Mouse (Mus musculus): ENCODE data around the gene Gm12253. TPM values are rescaled to one million over a fixed set of nuclear protein-coding genes. Genes with fewer than 3 reads are reported as not detected.
A peak's percentile ranks its signal among the peaks of the same experiment; 100 is the strongest.

Gene Gm12253
- polyA plus RNA-seq (2012; rRNA removed) = not detected in 2 replicates
- not detected in 2 replicates for polyA plus RNA-seq (2014; fragmentation: Nextera tagmentation; extraction: Ambion mirVana)

DNA sequence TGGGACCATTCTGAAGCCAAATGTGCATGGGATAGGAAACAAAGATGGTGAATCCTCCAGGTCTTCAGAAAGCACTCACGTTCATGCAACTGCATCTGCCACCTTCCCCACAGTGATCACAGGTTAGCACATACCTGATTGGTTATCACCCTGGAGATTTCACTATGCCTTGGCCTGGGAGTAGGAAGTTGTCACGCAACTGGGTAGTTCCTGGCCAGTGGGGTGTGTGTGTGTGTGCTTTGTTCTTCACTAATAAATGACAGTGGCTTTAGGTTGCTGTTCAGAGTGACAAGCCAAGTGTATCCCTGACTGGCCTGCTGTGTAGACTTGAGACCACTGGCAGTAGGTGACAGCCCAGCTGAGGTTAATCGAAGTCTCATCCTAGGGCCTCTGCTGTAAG, at the start of gene Gm12253:
TSS of gene Gm12253 (plus strand) at position 301 of the 400 bp plus-strand sequence.
- peaks cover 10% of the 10 kb centered on the region; the same call in 1 of the 2 replicates for H3K4me1 ChIP-seq (ENCODE audit: control insufficient read depth, insufficient read depth, low read length)
- ATAC-seq (ENCODE audit: low FRiP score, low read depth) = no peak
- DNase-seq (ENCODE audit: low spot score) = no peak
- H3K4me2 ChIP-seq (replicated peaks; ENCODE audit: low read depth, low read length, severe bottlenecking) = no peak within 1 kb of the TSS
- H3K27me3 ChIP-seq (ENCODE audit: control insufficient read depth, insufficient read depth, low read length) = no peaks in the 10 kb centered on the region
- TF ChIP-seq POLR2A (IDR thresholded peaks at IDR 0.05; ENCODE audit: borderline replicate concordance, extremely low read depth, insufficient read depth, insufficient read length) = no peak
- 88% methylated on average over 3 of the region's 3 CpGs for WGBS
- no peak within 1 kb of the TSS for H3K27ac ChIP-seq (replicated peaks; ENCODE audit: low read depth, low read length)
- H3K4me3 ChIP-seq (replicated peaks; ENCODE audit: low read length) = no peak within 1 kb of the TSS
- no peak within 1 kb of the TSS for H3K9ac ChIP-seq (ENCODE audit: low read depth, low read length, severe bottlenecking)
- no peaks in the 10 kb centered on the region for H3K9me3 ChIP-seq (ENCODE audit: control insufficient read depth, low read length)
- no peaks in the 10 kb centered on the region for H3K36me3 ChIP-seq (ENCODE audit: control insufficient read depth, insufficient read depth, low read length)

DNA sequence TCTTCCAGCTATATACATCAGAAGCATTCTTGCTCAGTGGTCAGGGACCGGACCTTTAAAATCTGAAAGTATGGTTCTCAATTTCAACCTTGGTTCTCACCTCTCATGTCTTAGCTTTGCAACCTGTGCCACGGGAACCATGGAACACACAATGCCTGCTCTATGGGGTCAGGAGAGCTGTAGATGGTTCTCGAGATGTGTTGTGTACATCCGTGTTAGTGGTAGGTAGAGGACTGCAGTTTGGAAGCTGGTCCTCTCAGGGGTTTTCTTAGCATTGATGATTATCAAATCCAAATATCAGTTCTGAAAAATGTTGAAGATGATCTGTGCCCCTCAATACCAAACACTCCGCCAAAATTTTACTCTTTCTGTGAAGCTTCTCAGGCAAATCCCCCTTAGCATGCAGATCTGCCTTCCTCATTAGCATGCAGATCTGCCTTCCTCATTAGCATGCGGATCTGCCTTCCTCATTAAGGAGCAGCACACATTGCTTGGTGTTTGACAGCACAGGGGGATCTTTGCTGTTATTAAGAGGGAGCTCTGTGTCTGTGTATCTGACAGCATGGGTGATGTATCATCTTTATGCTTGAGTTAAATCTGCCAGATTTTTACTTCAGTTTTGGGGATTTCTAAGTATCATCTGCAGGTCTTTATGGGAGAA, 32.2 kb upstream of the Gm12253 start:
- no peak for TF ChIP-seq POLR2A (IDR thresholded peaks at IDR 0.05; ENCODE audit: borderline replicate concordance, extremely low read depth, insufficient read depth, insufficient read length)
- H3K27me3 ChIP-seq (ENCODE audit: control insufficient read depth, insufficient read depth, low read length) = no peaks in the 10 kb centered on the region
- H3K4me3 ChIP-seq (replicated peaks; ENCODE audit: low read length) = no peak overlapping the region
- no peak overlapping the region for H3K9ac ChIP-seq (ENCODE audit: low read depth, low read length, severe bottlenecking)
- no peak for DNase-seq (ENCODE audit: low spot score)
- H3K4me1 ChIP-seq (ENCODE audit: control insufficient read depth, insufficient read depth, low read length) = no peaks in the 10 kb centered on the region
- ATAC-seq (ENCODE audit: low FRiP score, low read depth) = no peak
- H3K4me2 ChIP-seq (replicated peaks; ENCODE audit: low read depth, low read length, severe bottlenecking) = no peak overlapping the region
- no peak overlapping the region for H3K27ac ChIP-seq (replicated peaks; ENCODE audit: low read depth, low read length)
- WGBS = 59% methylated on average over 6 of the region's 6 CpGs
- no peaks in the 10 kb centered on the region for H3K36me3 ChIP-seq (ENCODE audit: control insufficient read depth, insufficient read depth, low read length)
- no peaks in the 10 kb centered on the region for H3K9me3 ChIP-seq (ENCODE audit: control insufficient read depth, low read length)

DNA sequence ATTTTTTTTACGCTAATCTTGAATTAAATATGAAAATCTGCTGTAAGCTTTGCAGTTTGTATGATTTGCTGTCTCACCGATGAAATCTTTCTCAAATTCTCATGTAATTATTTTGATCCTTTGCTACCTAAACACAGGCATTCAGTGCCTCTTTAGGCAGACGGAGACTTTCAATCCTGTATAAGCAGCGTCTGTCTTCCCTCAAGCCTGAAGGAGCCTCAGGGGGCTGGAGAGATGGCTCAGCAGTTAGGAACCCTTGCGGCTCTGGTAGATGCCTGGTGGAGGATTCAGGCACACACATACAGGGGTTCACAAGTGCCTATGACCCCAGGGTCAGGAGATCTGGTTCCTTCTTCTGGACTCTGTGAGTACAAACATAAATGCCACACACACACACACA, 31.7 kb upstream of the Gm12253 start:
- Histone ChIP-seq H3K4me3 (replicated peaks; ENCODE audit: low read length) (no peak overlapping the region), H3K27me3 (ENCODE audit: control insufficient read depth, insufficient read depth, low read length) (no peaks in the 10 kb centered on the region), H3K27ac (replicated peaks; ENCODE audit: low read depth, low read length) (no peak overlapping the region), H3K4me2 (replicated peaks; ENCODE audit: low read depth, low read length, severe bottlenecking) (no peak overlapping the region), H3K36me3 (ENCODE audit: control insufficient read depth, insufficient read depth, low read length) (no peaks in the 10 kb centered on the region), H3K4me1 (ENCODE audit: control insufficient read depth, insufficient read depth, low read length) (no peaks in the 10 kb centered on the region), H3K9ac (ENCODE audit: low read depth, low read length, severe bottlenecking) (no peak overlapping the region), H3K9me3 (ENCODE audit: control insufficient read depth, low read length) (no peaks in the 10 kb centered on the region)
- WGBS = 57% methylated on average over 5 of the region's 5 CpGs
- ATAC-seq (ENCODE audit: low FRiP score, low read depth) (no peak), DNase-seq (ENCODE audit: low spot score) (no peak)
- TF ChIP-seq POLR2A (IDR thresholded peaks at IDR 0.05; ENCODE audit: borderline replicate concordance, extremely low read depth, insufficient read depth, insufficient read length) = no peak

DNA sequence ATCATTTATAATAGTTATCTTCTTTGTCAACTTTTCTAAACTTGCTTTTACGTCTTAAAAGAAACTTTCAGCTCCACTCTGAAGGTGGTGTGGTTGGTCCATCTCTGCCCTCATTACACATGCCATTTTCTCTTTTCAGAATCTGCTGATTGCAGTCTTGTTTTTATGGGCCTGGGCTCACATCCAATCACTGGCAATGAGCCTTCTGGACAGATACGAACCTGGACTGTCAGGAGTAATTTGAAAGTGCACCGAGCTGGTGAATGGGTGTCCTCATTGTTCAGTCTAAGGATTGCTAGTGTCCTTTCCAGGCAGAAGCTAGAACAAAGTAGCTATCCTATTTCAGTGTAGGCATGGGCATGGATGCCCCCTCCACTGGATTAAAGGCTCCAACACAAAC, 24.3 kb upstream of the Gm12253 start:
- Histone ChIP-seq H3K4me3 (replicated peaks; ENCODE audit: low read length) (no peak overlapping the region), H3K27ac (replicated peaks; ENCODE audit: low read depth, low read length) (no peak overlapping the region), H3K4me1 (ENCODE audit: control insufficient read depth, insufficient read depth, low read length) (no peaks in the 10 kb centered on the region), H3K9me3 (ENCODE audit: control insufficient read depth, low read length) (no peaks in the 10 kb centered on the region), H3K27me3 (ENCODE audit: control insufficient read depth, insufficient read depth, low read length) (no peaks in the 10 kb centered on the region), H3K9ac (ENCODE audit: low read depth, low read length, severe bottlenecking) (no peak overlapping the region), H3K4me2 (replicated peaks; ENCODE audit: low read depth, low read length, severe bottlenecking) (no peak overlapping the region), H3K36me3 (ENCODE audit: control insufficient read depth, insufficient read depth, low read length) (no peaks in the 10 kb centered on the region)
- no peak for ATAC-seq (ENCODE audit: low FRiP score, low read depth)
- no peak for TF ChIP-seq POLR2A (IDR thresholded peaks at IDR 0.05; ENCODE audit: borderline replicate concordance, extremely low read depth, insufficient read depth, insufficient read length)
- WGBS = 50% methylated on average over 3 of the region's 3 CpGs
- DNase-seq (ENCODE audit: low spot score) = no peak

DNA sequence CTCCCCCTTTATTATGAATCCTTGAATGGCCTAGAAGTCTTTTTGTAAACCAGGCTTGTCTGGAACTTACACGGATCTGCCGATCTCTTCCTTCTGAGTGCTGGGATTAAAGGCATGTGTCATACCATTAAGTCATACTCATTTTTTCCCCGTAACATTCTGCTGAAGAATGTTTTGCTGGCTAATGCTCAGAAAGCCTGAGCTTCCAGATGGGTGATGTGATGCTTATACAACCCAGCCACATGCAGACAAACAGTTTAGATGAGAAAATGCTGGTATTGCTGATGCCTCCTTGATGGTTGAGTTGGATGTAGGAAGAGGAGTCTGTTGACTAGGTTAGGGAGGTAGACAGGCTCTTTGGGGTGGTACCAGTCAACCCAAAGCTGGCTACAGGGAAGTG, 14.0 kb upstream of the Gm12253 start:
- ATAC-seq (ENCODE audit: low FRiP score, low read depth) (no peak), DNase-seq (ENCODE audit: low spot score) (peak; percentile 13)
- WGBS = 64% methylated on average over 3 of the region's 3 CpGs

More for the DNA sequence above, 14.0 kb upstream of the Gm12253 start:
- H3K4me3 ChIP-seq (replicated peaks; ENCODE audit: low read length) = no peak overlapping the region
- no peak overlapping the region for H3K4me2 ChIP-seq (replicated peaks; ENCODE audit: low read depth, low read length, severe bottlenecking)
- H3K9me3 ChIP-seq (ENCODE audit: control insufficient read depth, low read length) = no peaks in the 10 kb centered on the region
- H3K4me1 ChIP-seq (ENCODE audit: control insufficient read depth, insufficient read depth, low read length) = no peaks in the 10 kb centered on the region
- no peak overlapping the region for H3K27ac ChIP-seq (replicated peaks; ENCODE audit: low read depth, low read length)
- H3K36me3 ChIP-seq (ENCODE audit: control insufficient read depth, insufficient read depth, low read length) = no peaks in the 10 kb centered on the region
- no peaks in the 10 kb centered on the region for H3K27me3 ChIP-seq (ENCODE audit: control insufficient read depth, insufficient read depth, low read length)
- no peak overlapping the region for H3K9ac ChIP-seq (ENCODE audit: low read depth, low read length, severe bottlenecking)
- no peak for TF ChIP-seq POLR2A (IDR thresholded peaks at IDR 0.05; ENCODE audit: borderline replicate concordance, extremely low read depth, insufficient read depth, insufficient read length)
